Comparison of ENCODE assay signal across 29 mouse cellular contexts in genomic region chr8:11335238-11335637, GRCm38 (mm10). TPM values are rescaled to one million over a fixed set of nuclear protein-coding genes. Genes with fewer than 3 reads are reported as not detected.
DNase-seq lines count a peak whose midpoint lies in the region; ATAC-seq and TF ChIP-seq lines count a peak whose summit lies in the region.
"Had no signal": no experiment of that assay in that cellular context is flagged by ENCODE, and none has a peak within 500 bp of the region (broad histone marks: within the 10 kb centered on the region; RNA-seq: fewer than 3 reads in every experiment).

No protein-coding gene starts in this region.

- TF ChIP-seq EP300 in heart, adult 2 months (IDR thresholded peaks at IDR 0.05; ENCODE audit: insufficient read depth, low read depth, low read length) = no peak

- no peak overlapping the region for H3K9ac ChIP-seq in heart, adult 2 months (ENCODE audit: low read depth, low read length)
- no peak overlapping the region for H3K9ac ChIP-seq in heart, embryonic 15.5 days
- H3K9ac ChIP-seq: embryonic facial prominence, embryonic 15.5 days; forebrain, embryonic 12.5 days; forebrain, postnatal 0 days; hindbrain, embryonic 14.5 days; limb, embryonic 13.5 days; midbrain, embryonic 13.5 days had no signal

- H3K27me3 ChIP-seq in heart, adult 2 months (ENCODE audit: control insufficient read depth, insufficient read depth, low read length) = no peaks in the 10 kb centered on the region
- no peaks in the 10 kb centered on the region for H3K27me3 ChIP-seq in heart, embryonic 15.5 days
- H3K27me3 ChIP-seq: embryonic facial prominence, embryonic 15.5 days; forebrain, embryonic 12.5 days; limb, embryonic 13.5 days; midbrain, embryonic 13.5 days had no signal

- no peak for DNase-seq in heart, adult 2 months
- no peak for DNase-seq in heart, postnatal 10 days
- no peak for DNase-seq in heart, adult 18-20 months
- DNase-seq in 416B (ENCODE audit: low read depth) = peak; percentile 79
- no peak for DNase-seq in natural killer cell, adult 2 months (ENCODE audit: low spot score in 2 of 2)
- DNase-seq: adrenal gland, adult 2 months; adrenal gland, postnatal 36 days; cerebellum, adult 2 months; cerebellum, postnatal 14 days; forebrain, postnatal 0 days; gastrocnemius, postnatal 14 days; heart, postnatal 4 days; kidney, adult 9 months; lung, postnatal 4 days; thymus, adult 2 months; thymus, postnatal 4 days had no signal

- TF ChIP-seq CTCF in heart, adult 2 months (IDR thresholded peaks at IDR 0.05) = no peak

- 0 out of 2 replicates have a peak overlapping the region, but pooled peaks have one; percentile 36 for H3K4me2 ChIP-seq in heart, embryonic 15.5 days
- H3K4me2 ChIP-seq: embryonic facial prominence, embryonic 15.5 days; forebrain, embryonic 12.5 days; hindbrain, embryonic 14.5 days; limb, embryonic 13.5 days; liver, embryonic 11.5 days; midbrain, embryonic 13.5 days had no signal

- no peak overlapping the region for H3K4me3 ChIP-seq in heart, adult 2 months
- H3K4me3 ChIP-seq in heart, embryonic 15.5 days = no peak overlapping the region
- H3K4me3 ChIP-seq: embryonic facial prominence, embryonic 10.5 days; embryonic facial prominence, embryonic 15.5 days; forebrain, embryonic 12.5 days; left cerebral cortex, adult 2 months; limb, embryonic 13.5 days; midbrain, embryonic 13.5 days had no signal

- H3K27ac ChIP-seq in heart, adult 2 months = peak overlapping the region; percentile 67
- peak overlapping the region; percentile 86 for H3K27ac ChIP-seq in heart, embryonic 15.5 days
- H3K27ac ChIP-seq: embryonic facial prominence, embryonic 15.5 days; forebrain, embryonic 12.5 days; hindbrain, embryonic 14.5 days; left cerebral cortex, adult 2 months; limb, embryonic 13.5 days; midbrain, embryonic 13.5 days had no signal

- H3K79me2 ChIP-seq in heart, adult 2 months (replicated peaks; ENCODE audit: control insufficient read depth, insufficient read depth, low read length) = peaks cover 5% of the 10 kb centered on the region

- WGBS in heart, adult 2 months = 61% methylated on average over 4 of the region's 4 CpGs
- WGBS in heart, embryonic 15.5 days = 69% methylated on average over 4 of the region's 4 CpGs

- H3K4me1 ChIP-seq in heart, adult 2 months (ENCODE audit: control insufficient read depth, insufficient read depth, low read length) = peaks cover 62% of the 10 kb centered on the region
- H3K4me1 ChIP-seq in heart, embryonic 15.5 days (replicated peaks) = peaks cover 80% of the 10 kb centered on the region

- TF ChIP-seq POLR2A in heart, adult 2 months (IDR thresholded peaks at IDR 0.05; ENCODE audit: insufficient read depth, low read depth, low read length) = no peak

- H3K36me3 ChIP-seq in heart, adult 2 months (ENCODE audit: control insufficient read depth, insufficient read depth, low read length) = peaks cover 31% of the 10 kb centered on the region
- no peaks in the 10 kb centered on the region for H3K36me3 ChIP-seq in heart, embryonic 15.5 days
- H3K36me3 ChIP-seq: embryonic facial prominence, embryonic 15.5 days; forebrain, embryonic 12.5 days; limb, embryonic 13.5 days; midbrain, embryonic 13.5 days had no signal

- intact Hi-C loops in heart, adult 2 months (cut with DNase I) = no loop called here
- intact Hi-C loops in heart, postnatal 10 days (cut with DNase I) = no loop called here

- H3K9me3 ChIP-seq in heart, embryonic 15.5 days (replicated peaks) = no peaks in the 10 kb centered on the region
- H3K9me3 ChIP-seq: embryonic facial prominence, embryonic 10.5 days; embryonic facial prominence, embryonic 15.5 days; forebrain, embryonic 12.5 days; limb, embryonic 13.5 days; midbrain, embryonic 13.5 days had no signal

- ATAC-seq in heart, embryonic 15.5 days (replicated peaks; ENCODE audit: insufficient number of reproducible peaks, insufficient read depth, low FRiP score, low read depth) = no peak
- ATAC-seq in granulocyte monocyte progenitor cell, adult 5-6 weeks (replicated peaks; ENCODE audit: poor library complexity, severe bottlenecking) = peak; percentile 42
- ATAC-seq: activated CD4-positive, CD25-positive, alpha-beta regulatory T cell, adult 4 months; forebrain, postnatal 0 days; intestine, postnatal 0 days; midbrain, embryonic 13.5 days had no signal

RNA-seq across cellular contexts. Expression of gene Col4a1, which starts 22.6 kb away (rescaled TPM):
- total RNA-seq in heart, adult 2 months (2021) = 100 to 1,000 TPM; 221 to 311 TPM
- polyA plus RNA-seq in heart, adult 2 months (2012; rRNA removed) = 258 and 384 TPM in 2 replicates
- 1,000 to 10,000 TPM; 1,260 to 1,378 TPM for total RNA-seq in heart, postnatal 10 days (2021)
- polyA plus RNA-seq in heart, embryonic 15.5 days (2015; fragmentation: Nextera tagmentation; extraction: Ambion mirVana) = 191 and 245 TPM in 2 replicates
- total RNA-seq in heart, adult 18-20 months (2021) = 100 to 1,000 TPM; 217 to 274 TPM
- not detected in 2 replicates for total RNA-seq in granulocyte monocyte progenitor cell, adult 5-6 weeks (2014; fragmentation: Nextera tagmentation)
- total RNA-seq in granulocyte monocyte progenitor cell, adult 5-6 weeks (2017) = 0.22 and 0.67 TPM in 2 replicates
- total RNA-seq: megakaryocyte-erythroid progenitor cell, adult 5-6 weeks had no signal
- polyA plus RNA-seq: activated CD4-positive, CD25-positive, alpha-beta regulatory T cell, adult 4 months had no signal

RNA-seq across cellular contexts. Expression of gene Col4a2, which starts 22.6 kb away (rescaled TPM):
- total RNA-seq in heart, adult 2 months (2021) = 100 to 1,000 TPM; 139 to 172 TPM
- 104 and 139 TPM in 2 replicates for polyA plus RNA-seq in heart, adult 2 months (2012; rRNA removed)
- total RNA-seq in heart, postnatal 10 days (2021) = 100 to 1,000 TPM; 697 to 713 TPM
- 89.8 and 106 TPM in 2 replicates for polyA plus RNA-seq in heart, embryonic 15.5 days (2015; fragmentation: Nextera tagmentation; extraction: Ambion mirVana)
- 100 to 1,000 TPM; 127 to 140 TPM for total RNA-seq in heart, adult 18-20 months (2021)
- total RNA-seq in granulocyte monocyte progenitor cell, adult 5-6 weeks (2014; fragmentation: Nextera tagmentation) = 0.04 and 0.52 TPM in 2 replicates
- 0.26 TPM in 1 of 2 replicates, not detected in the other for total RNA-seq in granulocyte monocyte progenitor cell, adult 5-6 weeks (2017)
- polyA plus RNA-seq: activated CD4-positive, CD25-positive, alpha-beta regulatory T cell, adult 4 months had no signal

Comparison
In these comparisons a context has a peak if more than half of its experiments do, and no peak if none do; other contexts are left out.
1. RNA of gene Col4a1, which starts 22.6 kb away (total RNA-seq): 1,260 to 1,378 TPM in heart, postnatal 10 days, 221 to 311 TPM in heart, adult 2 months and 217 to 274 TPM in heart, adult 18-20 months; 0.22 to 0.67 TPM in granulocyte monocyte progenitor cell, adult 5-6 weeks; every median in the first group is over 100 times any median in the second.
2. RNA of gene Col4a2, which starts 22.6 kb away (total RNA-seq): 697 to 713 TPM in heart, postnatal 10 days, 139 to 172 TPM in heart, adult 2 months and 127 to 140 TPM in heart, adult 18-20 months; 0.04 to 0.52 TPM in granulocyte monocyte progenitor cell, adult 5-6 weeks; every median in the first group is over 10 times any median in the second.